Mouse (Mus musculus): ENCODE data around the gene Plpp6. TPM values are rescaled to one million over a fixed set of nuclear protein-coding genes. Genes with fewer than 3 reads are reported as not detected.

The Plpp6 gene
- polyA plus RNA-seq (2014; fragmentation: Nextera tagmentation; extraction: Ambion mirVana) = 18.7 and 21.3 TPM in 2 replicates

GRCm38 (mm10) chr19:28963842-28964551 is at the start of gene Plpp6:
Gene Plpp6, plus strand, starts transcription at chr19:28963953.
- Histone ChIP-seq H3K9ac (peak within 1 kb of the TSS; percentile 89), H3K4me1 (replicated peaks; ENCODE audit: control insufficient read depth, insufficient read depth, low read length) (peaks cover 26% of the 10 kb centered on the region), H3K4me3 (replicated peaks; ENCODE audit: low read length) (peak within 1 kb of the TSS; percentile 60), H3K9me3 (ENCODE audit: control insufficient read depth, low read length) (no peaks in the 10 kb centered on the region), H3K4me2 (replicated peaks) (peak within 1 kb of the TSS; percentile 72), H3K27ac (peak within 1 kb of the TSS; percentile 85), H3K27me3 (ENCODE audit: control insufficient read depth, insufficient read depth, low read length) (no peaks in the 10 kb centered on the region), H3K36me3 (replicated peaks; ENCODE audit: control insufficient read depth, insufficient read depth) (no peaks in the 10 kb centered on the region)
- peak; percentile 77 for DNase-seq (ENCODE audit: low spot score)
- under 1% methylated on average over 52 of the region's 73 CpGs for WGBS
- ATAC-seq (ENCODE audit: low FRiP score) = peak; percentile 93

- Histone ChIP-seq H3K27me3 (ENCODE audit: control insufficient read depth, insufficient read depth, low read length) (no peaks in the 10 kb centered on the region), H3K4me3 (replicated peaks; ENCODE audit: low read length) (no peak overlapping the region), H3K9ac (no peak overlapping the region), H3K27ac (no peak overlapping the region), H3K4me2 (replicated peaks) (no peak overlapping the region), H3K36me3 (replicated peaks; ENCODE audit: control insufficient read depth, insufficient read depth) (peaks cover 9% of the 10 kb centered on the region; the same call in 1 of the 2 replicates), H3K9me3 (ENCODE audit: control insufficient read depth, low read length) (no peaks in the 10 kb centered on the region), H3K4me1 (replicated peaks; ENCODE audit: control insufficient read depth, insufficient read depth, low read length) (no peaks in the 10 kb centered on the region)
- WGBS = 90% methylated on average over 6 of the region's 6 CpGs
- ATAC-seq (ENCODE audit: low FRiP score) = no peak
- no peak for DNase-seq (ENCODE audit: low spot score)
Measured at GRCm38 (mm10) chr19:28914598-28914997, 49.2 kb upstream of the Plpp6 start.

GRCm38 (mm10) chr19:28915602-28916250 is 48.0 kb upstream of the Plpp6 start:
- H3K4me2 ChIP-seq (replicated peaks) = no peak overlapping the region
- ATAC-seq (ENCODE audit: low FRiP score) = no peak
- DNase-seq (ENCODE audit: low spot score) = no peak
- WGBS = 60% methylated on average over 2 of the region's 2 CpGs
- H3K9me3 ChIP-seq (ENCODE audit: control insufficient read depth, low read length) = no peaks in the 10 kb centered on the region
- no peaks in the 10 kb centered on the region for H3K4me1 ChIP-seq (replicated peaks; ENCODE audit: control insufficient read depth, insufficient read depth, low read length)
- H3K36me3 ChIP-seq (replicated peaks; ENCODE audit: control insufficient read depth, insufficient read depth) = peaks cover 7% of the 10 kb centered on the region; the same call in 1 of the 2 replicates
- H3K4me3 ChIP-seq (replicated peaks; ENCODE audit: low read length) = no peak overlapping the region
- no peaks in the 10 kb centered on the region for H3K27me3 ChIP-seq (ENCODE audit: control insufficient read depth, insufficient read depth, low read length)
- no peak overlapping the region for H3K9ac ChIP-seq
- no peak overlapping the region for H3K27ac ChIP-seq

GRCm38 (mm10) chr19:28916492-28916891 is 47.3 kb upstream of the Plpp6 start:
- Histone ChIP-seq H3K4me1 (replicated peaks; ENCODE audit: control insufficient read depth, insufficient read depth, low read length) (no peaks in the 10 kb centered on the region), H3K27me3 (ENCODE audit: control insufficient read depth, insufficient read depth, low read length) (no peaks in the 10 kb centered on the region), H3K4me3 (replicated peaks; ENCODE audit: low read length) (no peak overlapping the region), H3K9ac (no peak overlapping the region), H3K9me3 (ENCODE audit: control insufficient read depth, low read length) (no peaks in the 10 kb centered on the region), H3K27ac (no peak overlapping the region), H3K36me3 (replicated peaks; ENCODE audit: control insufficient read depth, insufficient read depth) (0 out of 2 replicates have a peak, but pooled peaks cover 3% of the 10 kb centered on the region), H3K4me2 (replicated peaks) (no peak overlapping the region)
- no peak for DNase-seq (ENCODE audit: low spot score)
- 62% methylated on average over 4 of the region's 4 CpGs for WGBS
- no peak for ATAC-seq (ENCODE audit: low FRiP score)

- no peak overlapping the region for H3K4me2 ChIP-seq (replicated peaks)
- no peak overlapping the region for H3K27ac ChIP-seq
- no peak overlapping the region for H3K4me3 ChIP-seq (replicated peaks; ENCODE audit: low read length)
- no peaks in the 10 kb centered on the region for H3K27me3 ChIP-seq (ENCODE audit: control insufficient read depth, insufficient read depth, low read length)
- no peak for DNase-seq (ENCODE audit: low spot score)
- no peaks in the 10 kb centered on the region for H3K9me3 ChIP-seq (ENCODE audit: control insufficient read depth, low read length)
- no peaks in the 10 kb centered on the region for H3K36me3 ChIP-seq (replicated peaks; ENCODE audit: control insufficient read depth, insufficient read depth)
- WGBS = 86% methylated on average over 5 of the region's 5 CpGs
- H3K4me1 ChIP-seq (replicated peaks; ENCODE audit: control insufficient read depth, insufficient read depth, low read length) = no peaks in the 10 kb centered on the region
- no peak overlapping the region for H3K9ac ChIP-seq
- no peak for ATAC-seq (ENCODE audit: low FRiP score)
Measured at GRCm38 (mm10) chr19:28917839-28918238, 45.9 kb upstream of the Plpp6 start.

GRCm38 (mm10) chr19:28926366-28926765 is 37.4 kb upstream of the Plpp6 start:
- Histone ChIP-seq H3K9me3 (ENCODE audit: control insufficient read depth, low read length) (no peaks in the 10 kb centered on the region), H3K27ac (no peak overlapping the region), H3K9ac (no peak overlapping the region), H3K4me3 (replicated peaks; ENCODE audit: low read length) (no peak overlapping the region), H3K36me3 (replicated peaks; ENCODE audit: control insufficient read depth, insufficient read depth) (no peaks in the 10 kb centered on the region), H3K4me1 (replicated peaks; ENCODE audit: control insufficient read depth, insufficient read depth, low read length) (no peaks in the 10 kb centered on the region), H3K4me2 (replicated peaks) (no peak overlapping the region), H3K27me3 (ENCODE audit: control insufficient read depth, insufficient read depth, low read length) (no peaks in the 10 kb centered on the region)
- no peak for DNase-seq (ENCODE audit: low spot score)
- 88% methylated on average over 5 of the region's 5 CpGs for WGBS
- ATAC-seq (ENCODE audit: low FRiP score) = no peak

- DNase-seq (ENCODE audit: low spot score) = no peak
- no peak for ATAC-seq (ENCODE audit: low FRiP score)
- 81% methylated on average over 4 of the region's 4 CpGs for WGBS
- Histone ChIP-seq H3K27me3 (ENCODE audit: control insufficient read depth, insufficient read depth, low read length) (no peaks in the 10 kb centered on the region), H3K27ac (no peak overlapping the region), H3K4me3 (replicated peaks; ENCODE audit: low read length) (no peak overlapping the region), H3K36me3 (replicated peaks; ENCODE audit: control insufficient read depth, insufficient read depth) (no peaks in the 10 kb centered on the region), H3K9ac (no peak overlapping the region), H3K4me1 (replicated peaks; ENCODE audit: control insufficient read depth, insufficient read depth, low read length) (no peaks in the 10 kb centered on the region), H3K4me2 (replicated peaks) (no peak overlapping the region), H3K9me3 (ENCODE audit: control insufficient read depth, low read length) (0 out of 2 replicates have a peak, but pooled peaks cover 5% of the 10 kb centered on the region)
Measured at GRCm38 (mm10) chr19:28927396-28927795, 36.4 kb upstream of the Plpp6 start.

GRCm38 (mm10) chr19:28929034-28929433 is 34.7 kb upstream of the Plpp6 start:
- no peaks in the 10 kb centered on the region for H3K27me3 ChIP-seq (ENCODE audit: control insufficient read depth, insufficient read depth, low read length)
- 0 out of 2 replicates have a peak, but pooled peaks cover 5% of the 10 kb centered on the region for H3K9me3 ChIP-seq (ENCODE audit: control insufficient read depth, low read length)
- H3K4me3 ChIP-seq (replicated peaks; ENCODE audit: low read length) = no peak overlapping the region
- H3K27ac ChIP-seq = no peak overlapping the region
- H3K36me3 ChIP-seq (replicated peaks; ENCODE audit: control insufficient read depth, insufficient read depth) = no peaks in the 10 kb centered on the region
- no peak overlapping the region for H3K9ac ChIP-seq
- no peak for DNase-seq (ENCODE audit: low spot score)
- H3K4me1 ChIP-seq (replicated peaks; ENCODE audit: control insufficient read depth, insufficient read depth, low read length) = no peaks in the 10 kb centered on the region
- ATAC-seq (ENCODE audit: low FRiP score) = no peak
- H3K4me2 ChIP-seq (replicated peaks) = no peak overlapping the region

- DNase-seq (ENCODE audit: low spot score) (no peak), ATAC-seq (ENCODE audit: low FRiP score) (no peak)
- 90% methylated on average over 3 of the region's 3 CpGs for WGBS
- Histone ChIP-seq H3K4me2 (replicated peaks) (no peak overlapping the region), H3K27ac (no peak overlapping the region), H3K27me3 (ENCODE audit: control insufficient read depth, insufficient read depth, low read length) (no peaks in the 10 kb centered on the region), H3K9ac (no peak overlapping the region), H3K36me3 (replicated peaks; ENCODE audit: control insufficient read depth, insufficient read depth) (no peaks in the 10 kb centered on the region), H3K9me3 (ENCODE audit: control insufficient read depth, low read length) (0 out of 2 replicates have a peak, but pooled peaks cover 5% of the 10 kb centered on the region), H3K4me1 (replicated peaks; ENCODE audit: control insufficient read depth, insufficient read depth, low read length) (no peaks in the 10 kb centered on the region), H3K4me3 (replicated peaks; ENCODE audit: low read length) (no peak overlapping the region)
Measured at GRCm38 (mm10) chr19:28934897-28935296, 28.9 kb upstream of the Plpp6 start.

All from hindbrain, embryonic 14.5 days (tissue).